Mouse (Mus musculus) lung, postnatal 0 days (tissue): Measurements from ENCODE around the gene Gm10134. TPM values are rescaled to one million over a fixed set of nuclear protein-coding genes. Genes with fewer than 3 reads are reported as not detected.
"Not testable (repeated sequence)": the region's sequence is repeated elsewhere in the genome, so short reads cannot be mapped to it uniquely, and the experiment has no call there.

Source experiments
- ATAC-seq: fragments of 200-750 bp; cut with Nextera tagmentation; 2 replicates; pipeline ENCODE4 v1.8.0; 2017; ENCODE audit warnings: moderate library complexity
- DNase-seq: peaks from one replicate; pipeline ENCODE4 v3.0.0-alpha.2; 2016; ENCODE audit warnings: low spot score
- H3K27ac ChIP-seq: fragments of 300-500 bp; sonication (generic); 2 replicates; pipeline ENCODE4 v1.5.1; 2014; ENCODE audit warnings: antibody characterized with exemption, mild to moderate bottlenecking, low read length, mixed read lengths
- H3K27me3 ChIP-seq: fragments of 300-500 bp; sonication (generic); replicated peaks from 2 replicates; pipeline ENCODE4 v1.6.1; 2014; ENCODE audit warnings: low read length, mixed read lengths; ENCODE audit not compliant: insufficient read depth
- H3K36me3 ChIP-seq: fragments of 300-500 bp; sonication (generic); 2 replicates; pipeline ENCODE4 v1.6.1; 2014; ENCODE audit warnings: low read length, mixed read lengths; ENCODE audit not compliant: insufficient read depth
- H3K4me1 ChIP-seq: fragments of 300-500 bp; sonication (generic); 2 replicates; pipeline ENCODE4 v1.6.1; 2014; ENCODE audit warnings: antibody characterized with exemption, low read depth, low read length, mixed read lengths; ENCODE audit not compliant: insufficient read depth
- H3K4me2 ChIP-seq: fragments of 300-500 bp; sonication (generic); replicated peaks from 2 replicates; pipeline ENCODE4 v1.6.1; 2014; ENCODE audit warnings: low read depth, mild to moderate bottlenecking, low read length, moderate library complexity, mixed read lengths
- H3K4me3 ChIP-seq: fragments of 300-500 bp; sonication (generic); 2 replicates; pipeline ENCODE4 v1.5.1; 2014; ENCODE audit warnings: low read depth, low read length
- H3K9ac ChIP-seq: fragments of 300-500 bp; sonication (generic); replicated peaks from 2 replicates; pipeline ENCODE4 v1.6.1; 2014; ENCODE audit warnings: low read depth, mild to moderate bottlenecking
- H3K9me3 ChIP-seq: fragments of 300-500 bp; sonication (generic); 2 replicates; pipeline ENCODE4 v1.6.1; 2016; ENCODE audit warnings: low read length, mixed read lengths
- CTCF ChIP-seq: IDR thresholded peaks from 2 replicates; pipeline ENCODE4 v1.5.1; 2016; ENCODE audit warnings: antibody characterized with exemption, mild to moderate bottlenecking
- EP300 ChIP-seq: IDR thresholded peaks from 2 replicates; pipeline ENCODE4 v1.6.1; 2016; ENCODE audit warnings: antibody characterized with exemption, mild to moderate bottlenecking, control low read depth
- WGBS: fragments of 180-500 bp; shearing (Covaris S2); extraction: QIAGEN DNeasy Blood & Tissue Kit; methylation state at CpG from one replicate; pipeline ENCODE4 v1.1.7; 2014; 5-methylcytosine and 5-hydroxymethylcytosine counted together
- polyA plus RNA-seq: library from polyadenylated mRNA; unstranded; fragments of >200 nt; fragmentation: Nextera tagmentation; extraction: Ambion mirVana; gene quantifications from 2 replicates; pipeline ENCODE4 v1.2.1, GENCODE M21; 2015

The Gm10134 gene
- polyA plus RNA-seq, 1 experiment from 2014 or later, result 6.1 TPM

- no peaks in the 10 kb centered on the region for H3K27me3 ChIP-seq
- no peak for ATAC-seq
- peak overlapping the region; percentile 94 for H3K9ac ChIP-seq
- TF ChIP-seq EP300 (no peak), CTCF (no peak)
- 53% methylated on average over 18 of the region's 18 CpGs for WGBS
- peaks cover 5% of the 10 kb centered on the region for H3K4me1 ChIP-seq
- peaks cover 12% of the 10 kb centered on the region; the same call in 1 of the 2 replicates for H3K36me3 ChIP-seq
- H3K4me2 ChIP-seq, result peak overlapping the region; percentile 78
- H3K4me3 ChIP-seq, result peak overlapping the region; percentile 83
- DNase-seq, result no peak
- 0 out of 2 replicates have a peak, but pooled peaks cover 3% of the 10 kb centered on the region for H3K9me3 ChIP-seq
- H3K27ac ChIP-seq, result no peak overlapping the region
Measured at GRCm38 (mm10) chr2:28468486-28469225, 37.2 kb upstream of the Gm10134 start.

- DNase-seq, result no peak
- Histone ChIP-seq H3K36me3 (peaks cover 12% of the 10 kb centered on the region; the same call in 1 of the 2 replicates), H3K9ac (no peak overlapping the region), H3K4me3 (no peak overlapping the region), H3K27ac (no peak overlapping the region), H3K4me2 (no peak overlapping the region), H3K4me1 (peaks cover 5% of the 10 kb centered on the region), H3K27me3 (no peaks in the 10 kb centered on the region), H3K9me3 (0 out of 2 replicates have a peak, but pooled peaks cover 3% of the 10 kb centered on the region)
- WGBS, result 95% methylated on average over 14 of the region's 14 CpGs
- ATAC-seq, result no peak
- no peak for TF ChIP-seq CTCF
- no peak for TF ChIP-seq EP300
Measured at GRCm38 (mm10) chr2:28469461-28469860, 36.4 kb upstream of the Gm10134 start.

GRCm38 (mm10) chr2:28470591-28470990, 35.3 kb upstream of the Gm10134 start:
- H3K4me3 ChIP-seq, result no peak overlapping the region
- DNase-seq (no peak), ATAC-seq (no peak)
- 86% methylated on average over 2 of the region's 2 CpGs for WGBS
- H3K9ac ChIP-seq, result no peak overlapping the region
- no peak overlapping the region for H3K27ac ChIP-seq
- H3K9me3 ChIP-seq, result 0 out of 2 replicates have a peak, but pooled peaks cover 3% of the 10 kb centered on the region
- peaks cover 5% of the 10 kb centered on the region for H3K4me1 ChIP-seq
- no peaks in the 10 kb centered on the region for H3K27me3 ChIP-seq
- peaks cover 12% of the 10 kb centered on the region; the same call in 1 of the 2 replicates for H3K36me3 ChIP-seq
- no peak overlapping the region for H3K4me2 ChIP-seq
- no peak for TF ChIP-seq CTCF
- TF ChIP-seq EP300, result no peak

- not testable (repeated sequence) for H3K4me2 ChIP-seq, H3K4me3 ChIP-seq, H3K4me1 ChIP-seq, H3K27me3 ChIP-seq, H3K27ac ChIP-seq, ATAC-seq, H3K9ac ChIP-seq, H3K9me3 ChIP-seq, DNase-seq
- WGBS, result 95% methylated on average over 7 of the region's 8 CpGs
- peaks cover 12% of the 10 kb centered on the region; the same call in 1 of the 2 replicates for H3K36me3 ChIP-seq
Measured at GRCm38 (mm10) chr2:28472011-28472410, 33.9 kb upstream of the Gm10134 start.

- not testable (repeated sequence) for H3K9ac ChIP-seq, H3K4me1 ChIP-seq, H3K9me3 ChIP-seq, H3K27ac ChIP-seq, H3K4me3 ChIP-seq, DNase-seq, H3K27me3 ChIP-seq, H3K36me3 ChIP-seq, H3K4me2 ChIP-seq, ATAC-seq
- 87% methylated on average over 5 of the region's 5 CpGs for WGBS
Measured at GRCm38 (mm10) chr2:28477993-28478392, 27.9 kb upstream of the Gm10134 start.

- Histone ChIP-seq H3K27me3 (no peaks in the 10 kb centered on the region), H3K4me3 (no peak overlapping the region), H3K4me2 (no peak overlapping the region), H3K27ac (no peak overlapping the region), H3K36me3 (no peaks in the 10 kb centered on the region), H3K9me3 (no peaks in the 10 kb centered on the region), H3K9ac (no peak overlapping the region), H3K4me1 (no peaks in the 10 kb centered on the region)
- 60% methylated on average over 20 of the region's 20 CpGs for WGBS
- no peak for DNase-seq
- no peak for ATAC-seq
- TF ChIP-seq EP300, result no peak
- no peak for TF ChIP-seq CTCF
Measured at GRCm38 (mm10) chr2:28479208-28480204, 26.4 kb upstream of the Gm10134 start.
